Mouse (Mus musculus) liver, embryonic 16.5 days (tissue): ENCODE results near the gene Lpin2. TPM values are rescaled to one million over a fixed set of nuclear protein-coding genes. Genes with fewer than 3 reads are reported as not detected.
A peak's percentile ranks its signal among the peaks of the same experiment; 100 is the strongest.

Experiments
- ATAC-seq: fragments of 200-750 bp; cut with Nextera tagmentation; 2 replicates; pipeline ENCODE4 v1.8.0; 2017; ENCODE audit warnings: low read depth, mild to moderate bottlenecking, moderate number of reproducible peaks, moderate library complexity
- H3K27ac ChIP-seq: fragments of 300-500 bp; sonication (generic); 2 replicates; pipeline ENCODE4 v1.5.1; 2014; ENCODE audit warnings: mild to moderate bottlenecking, low read length
- H3K27me3 ChIP-seq: fragments of 300-500 bp; sonication (generic); 2 replicates; pipeline ENCODE4 v1.6.1; 2014; ENCODE audit warnings: low read depth, low read length, mixed read lengths; ENCODE audit not compliant: control insufficient read depth, insufficient read depth
- H3K36me3 ChIP-seq: fragments of 300-500 bp; sonication (generic); 2 replicates; pipeline ENCODE4 v1.6.1; 2014; ENCODE audit warnings: mild to moderate bottlenecking; ENCODE audit not compliant: control insufficient read depth, insufficient read depth
- H3K4me1 ChIP-seq: fragments of 300-500 bp; sonication (generic); 2 replicates; pipeline ENCODE4 v1.6.1; 2014; ENCODE audit warnings: low read depth, low read length, mixed read lengths; ENCODE audit not compliant: control insufficient read depth
- H3K4me2 ChIP-seq: fragments of 300-500 bp; sonication (generic); 2 replicates; pipeline ENCODE4 v1.6.1; 2014; ENCODE audit warnings: low read depth, low read length, mixed read lengths
- H3K4me3 ChIP-seq: fragments of 300-500 bp; sonication (generic); 2 replicates; pipeline ENCODE4 v1.5.1; 2014; ENCODE audit warnings: low read depth, mild to moderate bottlenecking, low read length
- H3K9ac ChIP-seq: fragments of 300-500 bp; sonication (generic); 2 replicates; pipeline ENCODE4 v1.6.1; 2014; ENCODE audit warnings: low read depth, low read length
- H3K9me3 ChIP-seq: fragments of 300-500 bp; sonication (generic); replicated peaks from 2 replicates; pipeline ENCODE4 v1.6.1; 2016; ENCODE audit warnings: low read length; ENCODE audit not compliant: control insufficient read depth
- WGBS: fragments of 180-500 bp; shearing (Covaris S2); extraction: QIAGEN DNeasy Blood & Tissue Kit; methylation state at CpG from one replicate; pipeline ENCODE4 v1.1.7; 2014; ENCODE audit not compliant: insufficient replicate concordance; 5-methylcytosine and 5-hydroxymethylcytosine counted together
- polyA plus RNA-seq: library from polyadenylated mRNA; unstranded; fragments of >200 nt; fragmentation: Nextera tagmentation; extraction: Ambion mirVana; gene quantifications from 2 replicates; pipeline ENCODE4 v1.2.1, GENCODE M21; 2015

Gene Lpin2
- polyA plus RNA-seq, 1 experiment from 2014 or later = 51.5 TPM

DNA sequence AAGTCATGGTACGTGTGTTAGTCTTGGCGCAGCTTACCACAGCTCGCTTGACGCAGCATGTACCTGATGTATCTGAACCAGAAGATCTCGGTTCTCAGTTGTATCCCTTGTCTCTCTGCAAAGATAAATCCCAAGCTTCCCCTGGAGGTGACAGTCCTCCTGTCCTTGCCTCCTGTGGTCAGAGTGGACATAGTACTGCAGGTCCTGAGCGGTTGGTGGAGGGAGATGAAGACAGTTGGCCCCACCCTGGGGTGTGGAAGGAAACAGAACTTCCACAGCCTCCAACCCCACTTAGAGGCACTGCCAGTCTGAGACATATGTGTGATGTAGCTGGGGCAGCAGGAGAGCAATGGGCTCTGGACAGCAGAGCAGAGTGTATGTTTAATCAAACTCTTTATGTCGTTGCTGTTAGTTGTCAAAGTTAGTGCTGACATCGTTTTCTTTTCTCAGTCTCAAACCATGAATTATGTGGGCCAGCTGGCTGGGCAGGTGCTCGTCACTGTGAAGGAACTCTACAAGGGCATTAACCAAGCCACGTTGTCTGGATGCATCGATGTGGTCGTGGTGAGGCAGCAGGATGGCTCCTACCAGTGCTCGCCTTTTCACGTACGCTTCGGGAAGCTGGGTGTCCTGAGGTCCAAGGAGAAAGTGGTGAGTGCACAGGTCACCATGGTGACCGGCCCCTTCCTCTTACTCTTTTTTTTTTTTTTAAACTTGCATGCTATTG, 32.3 kb downstream of the Lpin2 start:
- 34% methylated on average over 17 of the region's 17 CpGs for WGBS
- H3K36me3 ChIP-seq = peaks cover 18% of the 10 kb centered on the region
- peak overlapping the region; percentile 56 for H3K9ac ChIP-seq
- H3K27me3 ChIP-seq = no peaks in the 10 kb centered on the region
- peaks cover 59% of the 10 kb centered on the region for H3K4me1 ChIP-seq
- peak; percentile 40; the same call in 1 of the 2 replicates for ATAC-seq
- no peaks in the 10 kb centered on the region for H3K9me3 ChIP-seq
- H3K4me3 ChIP-seq = peak overlapping the region; percentile 43
- H3K27ac ChIP-seq = peak overlapping the region; percentile 63
- H3K4me2 ChIP-seq = peak overlapping the region; percentile 59

DNA sequence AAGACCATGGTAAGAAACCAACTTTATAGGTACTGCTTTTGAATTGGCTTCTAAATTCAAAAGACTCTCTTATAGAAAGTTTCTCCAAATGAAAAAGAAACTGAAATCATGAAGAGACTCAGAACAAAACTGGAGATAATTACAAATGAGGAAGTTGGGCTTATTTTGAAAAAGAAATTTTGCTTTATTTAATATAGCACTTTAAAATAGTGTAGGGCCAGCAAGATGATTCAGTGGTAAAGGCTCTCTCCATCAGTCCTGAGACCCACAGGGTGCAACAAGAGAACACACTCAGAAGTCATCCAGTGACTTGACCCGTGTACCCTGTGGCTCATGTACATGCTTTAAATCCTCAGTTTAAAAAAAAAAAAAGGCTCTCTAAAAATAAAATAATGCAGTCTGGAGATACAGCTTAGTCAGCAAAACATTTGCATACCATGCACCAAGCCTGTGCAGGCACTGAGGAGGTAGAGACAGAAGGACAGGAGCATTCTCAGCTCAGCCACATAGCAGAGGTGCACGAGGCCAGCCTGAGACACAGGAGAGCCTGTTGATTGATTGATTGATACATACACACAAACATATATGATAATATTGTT, 33.0 kb downstream of the Lpin2 start:
- Histone ChIP-seq H3K27me3 (no peaks in the 10 kb centered on the region), H3K36me3 (peaks cover 19% of the 10 kb centered on the region), H3K4me1 (peaks cover 52% of the 10 kb centered on the region), H3K4me3 (peak overlapping the region; percentile 43), H3K27ac (peak overlapping the region; percentile 48; the same call in 1 of the 2 replicates), H3K4me2 (peak overlapping the region; percentile 59), H3K9ac (peak overlapping the region; percentile 56), H3K9me3 (no peaks in the 10 kb centered on the region)
- ATAC-seq = no peak
- 26% methylated on average over 2 of the region's 2 CpGs for WGBS

DNA sequence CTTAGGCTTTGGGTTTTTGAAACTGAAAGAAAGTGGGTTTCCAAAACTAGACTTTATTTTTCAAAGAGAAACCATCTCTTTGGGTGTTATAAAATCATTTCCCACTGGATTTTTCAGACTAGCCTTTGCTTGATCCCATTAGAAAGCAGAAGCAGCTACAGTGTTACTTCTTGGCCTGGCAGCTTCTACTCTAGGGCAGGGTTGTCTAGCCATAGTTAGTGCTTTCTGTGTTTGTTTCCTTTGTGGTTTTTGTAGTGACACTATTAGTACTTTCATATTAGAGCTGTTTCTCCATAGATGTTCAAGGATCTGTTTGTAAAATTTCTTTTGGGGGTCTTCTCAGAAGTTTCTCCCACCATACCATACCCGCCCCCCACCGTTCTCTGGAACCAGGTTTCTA, 33.9 kb downstream of the Lpin2 start:
- Histone ChIP-seq H3K27ac (peak overlapping the region; percentile 48), H3K9ac (no peak overlapping the region), H3K4me2 (peak overlapping the region; percentile 25), H3K27me3 (no peaks in the 10 kb centered on the region), H3K36me3 (peaks cover 24% of the 10 kb centered on the region), H3K9me3 (no peaks in the 10 kb centered on the region), H3K4me1 (peaks cover 49% of the 10 kb centered on the region), H3K4me3 (no peak overlapping the region)
- ATAC-seq = no peak
- WGBS = 75% methylated on average over 2 of the region's 2 CpGs

DNA sequence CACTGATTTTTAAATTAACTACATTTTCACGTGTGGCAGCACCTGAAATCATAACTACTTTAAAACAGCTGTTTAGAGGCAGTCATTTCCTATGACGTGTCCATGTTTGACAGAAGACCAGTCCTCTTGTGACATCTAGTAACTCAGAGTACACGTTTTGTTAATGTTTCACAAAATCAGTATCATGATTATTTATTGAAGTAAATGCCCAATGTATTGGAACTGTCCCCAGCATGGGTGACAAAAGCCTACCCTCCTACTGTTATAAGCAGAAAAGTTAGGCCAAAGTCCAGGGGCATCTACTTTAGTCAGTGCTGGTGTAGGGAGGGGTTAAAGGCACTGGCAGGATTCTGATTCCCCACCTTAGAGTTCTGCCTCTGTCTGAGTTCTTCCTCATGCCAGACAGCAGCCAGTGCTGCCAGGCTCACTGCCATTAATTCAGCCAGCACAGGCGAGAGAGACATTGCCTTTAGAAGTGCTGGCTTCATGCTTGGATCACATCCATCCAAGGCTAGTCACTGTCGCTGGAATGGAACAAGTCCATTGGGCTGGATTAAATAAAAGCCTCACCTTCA, 34.8 kb downstream of the Lpin2 start:
- H3K27me3 ChIP-seq = no peaks in the 10 kb centered on the region
- peaks cover 24% of the 10 kb centered on the region for H3K36me3 ChIP-seq
- no peaks in the 10 kb centered on the region for H3K9me3 ChIP-seq
- H3K4me3 ChIP-seq = no peak overlapping the region
- H3K27ac ChIP-seq = no peak overlapping the region
- no peak overlapping the region for H3K4me2 ChIP-seq
- H3K9ac ChIP-seq = no peak overlapping the region
- peaks cover 44% of the 10 kb centered on the region for H3K4me1 ChIP-seq
- ATAC-seq = no peak
- WGBS = 76% methylated on average over 5 of the region's 5 CpGs

DNA sequence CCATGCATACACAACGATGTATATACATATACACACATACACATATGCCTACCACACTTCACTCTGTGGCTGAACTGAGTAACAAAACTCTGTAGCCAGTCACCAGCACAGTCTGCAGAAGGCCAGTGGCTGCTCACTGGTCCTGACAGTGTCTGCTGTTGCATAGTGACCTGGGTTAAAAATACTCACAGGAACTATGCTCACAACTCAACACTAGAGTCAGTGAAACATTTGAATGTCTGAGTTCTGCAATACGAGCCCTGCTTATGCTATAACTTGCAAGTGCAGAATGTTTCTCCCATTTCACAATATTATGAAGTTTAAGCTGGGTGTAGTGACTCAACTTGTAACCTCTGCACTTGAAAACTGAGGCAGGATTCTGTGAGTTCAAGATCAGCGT, 39.0 kb downstream of the Lpin2 start:
- no peak overlapping the region for H3K27ac ChIP-seq
- H3K9ac ChIP-seq = no peak overlapping the region
- H3K4me3 ChIP-seq = no peak overlapping the region
- no peak for ATAC-seq
- peaks cover 34% of the 10 kb centered on the region for H3K36me3 ChIP-seq
- no peaks in the 10 kb centered on the region for H3K9me3 ChIP-seq
- WGBS = 73% methylated on average over 3 of the region's 3 CpGs
- peaks cover 22% of the 10 kb centered on the region for H3K4me1 ChIP-seq
- no peak overlapping the region for H3K4me2 ChIP-seq
- no peaks in the 10 kb centered on the region for H3K27me3 ChIP-seq

DNA sequence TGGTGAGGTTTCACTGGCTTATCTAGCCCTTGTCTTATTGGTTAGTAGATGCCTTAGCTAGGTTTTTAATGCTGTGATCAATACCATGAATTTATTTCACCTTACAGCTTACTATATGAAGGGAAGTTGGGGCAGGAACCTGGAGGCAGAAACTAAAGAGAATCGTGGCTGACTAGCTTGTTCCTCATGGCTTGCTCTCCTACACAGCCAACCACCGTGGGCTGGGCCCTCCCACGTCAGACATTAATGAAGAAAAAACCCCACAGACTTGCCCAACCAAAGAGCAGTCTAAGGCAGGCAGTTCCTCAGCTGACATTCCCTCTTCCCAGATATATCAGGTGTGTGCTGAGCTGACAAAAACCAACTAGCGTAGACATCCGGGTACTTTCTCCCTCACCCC, 41.3 kb downstream of the Lpin2 start:
- Histone ChIP-seq H3K9ac (no peak overlapping the region), H3K36me3 (peaks cover 23% of the 10 kb centered on the region), H3K27ac (no peak overlapping the region), H3K4me1 (peaks cover 20% of the 10 kb centered on the region), H3K9me3 (no peaks in the 10 kb centered on the region), H3K4me2 (no peak overlapping the region), H3K4me3 (no peak overlapping the region), H3K27me3 (no peaks in the 10 kb centered on the region)
- 55% methylated on average over 5 of the region's 5 CpGs for WGBS
- no peak for ATAC-seq

DNA sequence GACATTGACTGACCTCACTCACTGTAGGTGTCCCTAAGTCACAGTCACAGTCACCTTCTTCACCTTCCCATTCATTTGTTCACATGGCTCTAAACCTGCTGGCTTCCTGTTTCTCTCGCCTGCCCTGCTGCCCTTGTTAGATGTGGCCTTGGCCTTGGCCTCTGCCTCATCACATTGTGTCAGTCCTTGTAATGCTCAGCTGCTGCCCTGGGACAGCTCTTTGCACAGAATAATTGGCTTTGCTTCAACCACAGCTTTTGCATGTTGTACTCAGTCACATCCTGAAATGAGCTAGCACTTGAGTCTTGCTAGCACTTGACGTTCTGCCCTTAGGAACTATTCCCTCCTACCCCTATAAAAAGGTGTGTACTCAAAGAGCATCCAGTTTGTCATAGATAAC, 42.2 kb downstream of the Lpin2 start:
- Histone ChIP-seq H3K27ac (peak overlapping the region; percentile 42; the same call in 1 of the 2 replicates), H3K4me1 (peaks cover 20% of the 10 kb centered on the region), H3K9ac (no peak overlapping the region), H3K4me3 (no peak overlapping the region), H3K9me3 (no peaks in the 10 kb centered on the region), H3K4me2 (no peak overlapping the region), H3K27me3 (no peaks in the 10 kb centered on the region), H3K36me3 (peaks cover 26% of the 10 kb centered on the region)
- no peak for ATAC-seq
- 63% methylated on average over 2 of the region's 2 CpGs for WGBS

DNA sequence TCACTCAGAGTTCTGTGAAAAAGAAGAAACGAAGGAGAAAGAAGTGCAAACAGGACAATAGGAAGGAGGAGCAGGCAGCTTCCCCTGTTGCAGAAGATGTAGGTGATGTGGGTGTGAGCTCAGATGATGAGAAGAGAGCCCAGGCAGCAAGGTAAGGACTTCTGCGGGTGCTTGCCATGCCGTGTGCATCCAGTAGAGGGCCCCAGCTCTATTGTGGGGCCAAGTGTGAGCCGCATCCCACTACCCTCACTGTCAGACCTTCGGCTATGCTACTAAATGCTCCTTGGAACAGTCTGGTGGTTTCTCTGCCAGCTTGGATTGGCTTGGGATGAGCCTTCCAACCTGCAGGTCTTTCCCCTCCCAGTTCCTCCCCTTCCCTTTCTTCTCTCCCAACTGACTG, 42.7 kb downstream of the Lpin2 start:
- no peak overlapping the region for H3K4me2 ChIP-seq
- H3K4me1 ChIP-seq = peaks cover 20% of the 10 kb centered on the region
- ATAC-seq = peak; percentile 53
- H3K4me3 ChIP-seq = no peak overlapping the region
- no peaks in the 10 kb centered on the region for H3K9me3 ChIP-seq
- H3K27ac ChIP-seq = no peak overlapping the region
- no peak overlapping the region for H3K9ac ChIP-seq
- H3K36me3 ChIP-seq = peaks cover 28% of the 10 kb centered on the region
- 41% methylated on average over 5 of the region's 5 CpGs for WGBS
- no peaks in the 10 kb centered on the region for H3K27me3 ChIP-seq
